Mouse (Mus musculus) frontal cortex, adult 2 months (tissue): ENCODE measurements around the gene Cfap77. TPM values are rescaled to one million over a fixed set of nuclear protein-coding genes. Genes with fewer than 3 reads are reported as not detected.
A peak's percentile ranks its signal among the peaks of the same experiment; 100 is the strongest.

Experiments used
- DNase-seq, 2 experiments: peaks; one replicate each; pipeline ENCODE4 v3.0.0; 2022; ENCODE audit warnings: low spot score in 1 of 2; ENCODE audit errors: extremely low spot score in 1 of 2
- polyA plus RNA-seq: library from polyadenylated mRNA; depleted of rRNA; stranded (reverse); fragments of >200 nt; gene quantifications from 2 replicates; pipeline ENCODE4 v1.2.3, GENCODE M21; 2012

Gene Cfap77
- polyA plus RNA-seq, 1 experiment = 0.14 TPM

GRCm38 (mm10) chr2:29004037-29004436 is 50.8 kb downstream of the Cfap77 start:
- peak in 1 of 2 experiments; percentile 2 for DNase-seq

- no peak for DNase-seq
Observed at GRCm38 (mm10) chr2:28998246-28998645, 56.6 kb downstream of the Cfap77 start.

- no peak for DNase-seq
Observed at GRCm38 (mm10) chr2:28997161-28997834, 57.6 kb downstream of the Cfap77 start.

- no peak for DNase-seq
Observed at GRCm38 (mm10) chr2:28995436-28995835, 59.4 kb downstream of the Cfap77 start.

- no peak for DNase-seq
Observed at GRCm38 (mm10) chr2:28994014-28994413, 60.9 kb downstream of the Cfap77 start.

GRCm38 (mm10) chr2:28988781-28989180 is 66.1 kb downstream of the Cfap77 start:
- no peak for DNase-seq

GRCm38 (mm10) chr2:28980080-28980910 is 74.6 kb downstream of the Cfap77 start:
- DNase-seq = no peak

- no peak for DNase-seq
Observed at GRCm38 (mm10) chr2:28978461-28978860, 76.4 kb downstream of the Cfap77 start.

GRCm38 (mm10) chr2:28976635-28977034 is 78.2 kb downstream of the Cfap77 start:
- DNase-seq = peak; percentile 2 to 72

- no peak for DNase-seq
Observed at GRCm38 (mm10) chr2:28975604-28976003, 79.3 kb downstream of the Cfap77 start.

GRCm38 (mm10) chr2:28974520-28974919 is 80.3 kb downstream of the Cfap77 start:
- no peak for DNase-seq

- DNase-seq = no peak
Observed at GRCm38 (mm10) chr2:28973832-28974450, 80.9 kb downstream of the Cfap77 start.

- no peak for DNase-seq
Observed at GRCm38 (mm10) chr2:28970424-28970823, 84.4 kb downstream of the Cfap77 start.

- no peak for DNase-seq
Observed at GRCm38 (mm10) chr2:28968278-28968677, 86.6 kb downstream of the Cfap77 start.

- DNase-seq = no peak
Observed at GRCm38 (mm10) chr2:28966151-28966795, 88.6 kb downstream of the Cfap77 start.

- no peak for DNase-seq
Observed at GRCm38 (mm10) chr2:28963565-28963964, 91.3 kb downstream of the Cfap77 start.

- DNase-seq = no peak
Observed at GRCm38 (mm10) chr2:28961636-28962035, 93.2 kb downstream of the Cfap77 start.

GRCm38 (mm10) chr2:28961024-28961585 is 93.8 kb downstream of the Cfap77 start:
- no peak for DNase-seq

- DNase-seq = no peak
Observed at GRCm38 (mm10) chr2:28956874-28957273, 98.0 kb downstream of the Cfap77 start.

GRCm38 (mm10) chr2:28954595-28954994 is 100.3 kb downstream of the Cfap77 start:
- DNase-seq = no peak

- DNase-seq = no peak
Observed at GRCm38 (mm10) chr2:28952981-28953380, 101.9 kb downstream of the Cfap77 start.
